Mouse (Mus musculus) right cerebral cortex, postnatal 25 days (tissue): Measurements from ENCODE around the gene Cep89.

ENCODE experiments used
- DNase-seq: peaks from one replicate; pipeline ENCODE4 v3.0.0; 2022

Gene Cep89

DNA sequence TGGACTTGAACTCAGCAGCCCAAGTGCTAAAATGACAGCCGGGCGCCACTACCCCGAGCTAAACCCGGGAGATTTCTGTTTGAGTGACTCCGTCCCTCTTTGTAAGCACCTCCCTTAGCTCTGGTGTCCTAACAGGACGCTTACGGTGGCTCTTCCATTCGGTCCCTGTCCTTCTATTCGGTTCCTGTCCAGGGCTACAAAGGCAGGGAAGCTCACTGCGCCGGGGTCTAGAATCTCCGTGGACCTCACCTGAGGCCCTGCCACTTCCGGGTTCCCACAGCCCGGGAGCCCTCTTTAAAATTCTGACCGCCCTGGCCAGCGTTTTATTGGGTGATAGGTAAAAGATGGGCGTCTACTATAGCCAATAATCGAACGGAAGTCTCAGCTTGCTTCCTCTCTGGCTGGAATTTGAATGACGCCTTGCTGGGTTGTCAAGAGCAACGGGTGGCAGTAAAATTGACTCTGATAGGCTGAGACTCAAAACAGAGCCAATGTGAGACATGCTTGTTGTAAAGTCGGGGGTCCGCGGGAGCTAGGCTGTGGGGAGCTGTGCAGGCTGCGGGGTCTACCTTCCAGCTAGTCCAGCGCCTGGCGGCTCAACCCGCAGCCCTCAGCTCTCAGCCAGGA lies at the start of gene Cep89, which contains the start of gene Faap24:
Gene Cep89 (plus strand): TSS at position 494 of the 627 bp plus-strand sequence.
Gene Faap24 (minus strand): TSS at position 295 of the 627 bp plus-strand sequence.
- DNase-seq: peak; percentile 96

DNA sequence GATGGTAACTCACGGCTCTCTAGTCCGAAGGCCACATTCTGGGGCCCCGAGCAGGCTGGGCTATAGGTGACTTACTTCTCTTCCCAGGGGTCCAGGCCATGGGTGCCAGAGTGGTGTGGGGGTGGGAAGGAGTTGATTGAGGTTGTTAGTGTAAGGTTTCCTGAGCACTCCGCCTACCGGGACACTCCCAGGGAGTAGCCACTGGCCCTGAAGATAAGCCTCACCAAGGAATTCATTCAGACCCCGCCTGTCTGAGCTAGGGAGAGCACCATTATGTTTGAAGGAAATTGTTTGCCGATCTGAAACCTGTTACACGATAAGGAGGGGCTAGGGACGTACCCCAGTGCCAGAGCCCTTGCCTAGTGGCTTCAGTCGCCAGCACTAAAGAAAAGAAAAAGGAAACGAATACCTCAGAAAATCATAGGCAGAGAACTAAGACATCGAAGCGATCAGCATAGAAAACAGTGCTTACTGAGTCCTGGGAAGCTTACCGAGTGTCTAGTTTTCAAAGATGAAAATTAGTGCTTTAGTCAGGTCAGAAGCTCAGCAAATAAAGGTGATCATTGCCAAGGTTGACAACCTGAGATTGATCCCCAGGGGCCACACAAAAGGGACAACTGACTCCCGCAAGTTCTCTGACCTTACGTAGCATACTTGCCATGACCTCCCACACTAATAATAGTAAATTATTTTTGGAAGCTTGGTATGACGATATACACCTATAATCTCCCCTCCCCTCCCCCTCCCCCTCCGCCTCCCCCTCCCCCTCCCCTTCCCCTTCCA lies 48.7 kb upstream of the Cep89 start:
- DNase-seq: no peak

DNA sequence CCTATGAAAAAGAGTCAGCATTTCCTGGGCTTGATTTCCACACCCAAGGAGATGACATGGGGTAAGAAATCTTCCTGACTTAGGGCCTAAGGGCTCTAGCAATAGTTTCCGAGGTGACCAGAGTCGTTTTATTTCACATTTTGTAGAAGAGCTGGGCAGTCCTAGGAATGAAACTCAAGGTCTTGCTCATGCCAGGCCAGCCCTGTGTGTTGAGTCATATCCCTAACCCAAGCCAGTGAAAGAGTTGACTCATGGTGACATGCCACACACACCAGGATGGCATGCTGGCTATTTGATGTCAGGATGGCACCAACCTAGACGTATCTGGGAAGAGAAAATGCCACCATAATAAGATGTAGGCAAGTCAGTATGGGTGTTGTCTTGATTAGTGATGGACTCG lies 47.8 kb upstream of the Cep89 start:
- DNase-seq: no peak

GRCm38 (mm10) chr7:35349886-35350684 lies 46.8 kb upstream of the Cep89 start:
- no peak for DNase-seq

GRCm38 (mm10) chr7:35351155-35351554 lies 45.7 kb upstream of the Cep89 start:
- DNase-seq: no peak

DNA sequence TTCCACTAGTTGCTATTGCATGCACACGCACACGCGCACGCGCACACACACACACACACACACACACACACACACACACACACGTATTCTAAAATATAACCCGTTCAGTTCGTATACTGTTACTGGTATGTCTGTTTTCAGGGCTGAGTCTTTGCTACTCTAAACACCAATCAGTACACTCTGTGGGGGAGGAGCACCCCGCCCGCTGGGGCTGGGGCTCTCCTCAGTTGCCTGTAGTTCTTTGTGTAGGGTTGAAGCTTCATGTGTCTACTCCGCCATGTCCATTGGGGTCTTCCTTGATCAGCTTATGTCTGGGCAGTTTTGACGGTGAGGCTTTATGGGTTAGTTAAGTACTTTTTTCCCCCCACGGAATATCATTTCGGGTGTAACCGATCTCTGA lies 43.5 kb upstream of the Cep89 start:
- DNase-seq: no peak

- no peak for DNase-seq
Measured at GRCm38 (mm10) chr7:35355303-35355872, 41.4 kb upstream of the Cep89 start.

GRCm38 (mm10) chr7:35357621-35358020 lies 39.2 kb upstream of the Cep89 start:
- DNase-seq: no peak

GRCm38 (mm10) chr7:35362253-35362652 lies 34.6 kb upstream of the Cep89 start:
- no peak for DNase-seq

DNA sequence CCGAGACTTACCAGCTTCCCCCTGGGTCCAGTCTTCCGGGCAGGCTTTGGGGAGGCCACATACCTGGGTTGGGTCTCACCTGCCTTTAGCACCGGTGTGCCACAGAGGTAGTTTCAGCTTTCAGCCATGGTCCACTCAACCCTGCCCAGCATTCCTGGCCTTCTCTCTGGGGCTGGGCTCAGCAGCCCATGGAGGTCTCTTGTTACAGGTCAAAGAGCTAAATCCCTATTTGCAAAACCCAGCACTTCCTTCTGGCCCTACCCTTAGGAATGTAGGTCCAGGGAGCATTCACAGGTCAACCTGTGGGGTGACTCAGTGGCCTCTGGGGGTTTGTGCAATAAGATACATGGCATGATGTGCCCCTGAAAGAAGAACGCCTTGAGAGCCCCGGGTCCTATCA lies 34.0 kb upstream of the Cep89 start:
- DNase-seq: no peak

- no peak for DNase-seq
Measured at GRCm38 (mm10) chr7:35365161-35365910, 31.5 kb upstream of the Cep89 start.

DNA sequence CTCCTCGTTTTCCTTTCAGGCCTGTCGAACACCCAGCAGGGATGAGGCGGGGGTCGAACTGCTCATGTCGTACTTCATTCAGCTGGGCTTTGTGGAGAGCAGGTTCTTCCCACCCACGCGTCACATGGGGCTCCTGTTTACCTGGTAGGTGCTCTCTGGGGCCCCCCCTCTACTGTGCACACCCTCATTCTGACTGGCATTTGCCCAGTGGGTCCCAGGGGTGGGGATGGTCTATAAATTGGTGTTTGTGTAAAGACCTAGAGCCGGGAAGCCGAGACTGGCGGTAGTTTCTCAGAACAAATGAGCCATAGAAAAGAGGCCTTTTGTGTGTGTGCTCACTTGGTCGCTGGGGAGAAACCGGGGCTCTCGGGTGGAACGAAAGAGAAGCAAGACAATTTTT lies 25.7 kb upstream of the Cep89 start:
- DNase-seq: no peak

DNA sequence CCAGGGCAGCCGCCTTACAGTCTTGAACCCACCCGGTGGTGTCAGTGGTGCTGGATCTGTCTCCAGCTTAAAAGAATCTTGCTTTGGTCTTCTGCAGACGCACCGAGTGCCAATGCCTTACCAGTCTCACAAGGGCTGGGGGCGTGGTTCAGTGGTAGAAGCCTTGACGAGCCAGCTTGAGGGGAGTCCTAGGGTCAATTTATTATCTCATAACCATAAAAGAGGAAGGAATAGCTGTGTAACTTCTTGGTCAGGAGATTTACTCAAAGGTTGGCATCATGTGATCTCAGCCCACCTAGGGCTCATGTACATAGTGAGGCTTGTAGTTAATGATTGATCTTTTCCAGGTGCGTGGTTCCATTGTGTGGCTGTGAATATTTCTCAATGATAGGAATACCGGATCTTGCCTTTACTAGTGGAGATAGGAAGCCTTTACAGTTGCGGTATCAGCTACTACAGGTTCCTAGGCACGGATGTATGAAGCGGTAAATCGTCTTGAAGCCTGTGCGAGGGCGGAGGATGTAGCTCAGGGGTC lies 24.3 kb upstream of the Cep89 start:
- DNase-seq: no peak

DNA sequence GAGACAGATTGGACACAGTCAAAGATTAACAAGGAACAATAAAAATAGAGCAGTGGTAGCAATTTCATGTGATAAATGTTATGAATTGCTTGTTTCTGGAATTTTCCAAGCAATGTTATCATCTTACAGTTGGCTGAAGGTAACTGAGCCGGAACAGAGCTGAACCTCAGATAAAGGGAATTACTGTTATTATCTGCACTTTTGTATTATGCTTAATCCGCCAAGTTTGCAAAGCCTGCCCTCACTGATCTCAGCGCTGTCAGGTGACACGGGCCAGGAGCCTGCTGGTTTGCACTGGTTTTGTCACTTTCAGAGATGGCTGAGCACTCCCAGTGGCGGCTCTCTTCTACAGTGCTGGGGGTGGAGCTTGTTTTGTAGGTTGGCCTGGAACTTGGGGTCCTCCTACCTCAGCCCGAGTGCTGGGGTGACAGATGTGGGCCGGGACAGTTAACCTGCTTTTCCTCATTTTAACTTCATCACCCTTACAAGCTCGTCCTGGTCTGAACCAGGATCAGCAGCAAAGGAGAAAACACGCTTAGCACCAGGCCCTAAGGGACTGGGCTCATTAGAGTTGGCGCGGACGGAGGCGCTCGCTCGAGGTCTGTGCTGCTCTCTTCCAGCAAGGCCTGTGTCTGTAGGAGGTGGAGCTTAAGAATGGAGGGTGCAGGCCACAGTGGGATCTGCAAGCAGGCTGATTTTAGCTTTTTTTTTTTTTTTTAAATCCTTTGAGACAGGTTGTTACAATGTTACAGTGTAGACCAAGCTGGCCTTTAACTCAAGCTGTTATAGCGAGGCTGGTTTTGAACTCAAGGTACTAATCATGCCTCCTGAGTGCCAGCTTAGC lies 23.5 kb upstream of the Cep89 start:
- DNase-seq: no peak

DNA sequence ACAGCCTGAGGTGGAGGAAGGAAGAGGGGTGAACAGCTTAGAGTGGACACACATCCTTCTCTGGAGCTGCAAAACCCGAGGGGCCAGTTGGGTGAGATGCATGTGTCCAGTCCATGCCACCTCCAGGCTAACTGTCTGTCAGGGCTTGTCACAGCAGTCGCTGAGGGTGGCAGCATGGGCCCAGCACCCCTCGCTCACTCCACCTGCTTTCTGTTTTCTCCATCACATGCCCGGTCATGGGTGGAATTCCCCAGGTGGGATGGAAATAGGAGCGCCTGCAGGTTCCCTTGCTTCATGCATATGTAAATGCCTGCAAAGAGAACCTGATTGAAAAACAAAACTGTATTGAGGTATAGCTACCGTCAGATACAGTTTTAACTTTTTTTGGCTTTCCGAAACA lies 22.6 kb upstream of the Cep89 start:
- no peak for DNase-seq

- no peak for DNase-seq
Measured at GRCm38 (mm10) chr7:35376623-35377022, 20.2 kb upstream of the Cep89 start.

- no peak for DNase-seq
Measured at GRCm38 (mm10) chr7:35379492-35380119, 17.2 kb upstream of the Cep89 start.

DNA sequence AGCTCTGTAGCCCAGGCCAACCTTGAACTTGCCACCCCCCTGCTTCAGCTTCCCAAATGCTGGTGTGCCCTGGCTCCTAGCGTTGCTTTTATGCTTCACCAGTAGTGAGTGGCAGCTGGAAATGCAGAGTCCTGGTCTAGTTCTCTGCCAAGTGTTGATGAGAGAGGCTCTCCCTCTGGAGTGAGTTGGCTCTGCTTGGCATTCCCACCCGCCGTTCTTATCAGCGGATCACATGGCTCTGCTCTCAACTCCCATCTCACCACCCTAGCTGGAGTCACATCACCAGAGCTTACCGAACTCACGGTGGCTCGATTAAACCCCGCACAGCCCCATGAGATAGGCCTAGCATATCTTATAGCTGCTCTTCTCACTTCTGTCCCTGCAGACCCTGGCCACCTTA lies 16.5 kb upstream of the Cep89 start:
- no peak for DNase-seq

- no peak for DNase-seq
Measured at GRCm38 (mm10) chr7:35381861-35382260, 15.0 kb upstream of the Cep89 start.

- DNase-seq: no peak
Measured at GRCm38 (mm10) chr7:35382706-35383353, 14.0 kb upstream of the Cep89 start.
